Mouse (Mus musculus): ENCODE measurements around the gene Pmf1.

DNA sequence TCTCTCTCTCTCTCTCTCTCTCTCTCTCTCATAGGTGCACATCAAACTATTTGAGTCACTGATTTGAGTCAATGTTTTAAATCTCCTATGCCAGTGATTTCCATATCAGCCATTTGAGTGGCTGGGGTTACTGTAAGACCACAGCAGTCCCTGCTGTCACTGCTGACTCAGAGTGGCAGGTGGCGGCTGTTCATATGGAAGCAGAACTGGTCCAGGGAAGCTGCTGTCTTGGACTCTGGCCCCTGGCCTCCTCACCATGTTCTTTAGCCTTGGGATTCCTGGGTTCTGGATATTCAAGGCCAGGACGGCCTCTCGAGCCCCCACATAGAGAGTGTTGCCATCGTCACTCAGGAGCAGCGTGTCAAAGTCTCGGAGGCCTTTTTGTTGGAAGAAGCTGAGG, 42.6 kb upstream of the Pmf1 start:
- TF ChIP-seq POLR2A (IDR thresholded peaks at IDR 0.05; ENCODE audit: insufficient read depth, low read length) (no peak), CTCF (IDR thresholded peaks at IDR 0.05; ENCODE audit: low read depth, low read length) (no peak), EP300 (IDR thresholded peaks at IDR 0.05; ENCODE audit: insufficient read depth, low read depth, low read length) (no peak)

Data from ES-Bruce4 (cell line).